Mouse (Mus musculus) heart, postnatal 14 days (tissue): Measurements from ENCODE around the gene Surf6. TPM values are rescaled to one million over a fixed set of nuclear protein-coding genes. Genes with fewer than 3 reads are reported as not detected.

Source experiments
- DNase-seq, 2 experiments: peaks; one replicate each; pipeline ENCODE4 v3.0.0; 2021 to 2022
- intact Hi-C: fragments of 180-260 bp; cut with DNase I; formaldehyde crosslinking; loops from one replicate; pipeline ENCODE4 v1.15.1; 2025
- total RNA-seq, 2 experiments: library from RNA; stranded (reverse); gene quantifications; 2 replicates each; pipeline ENCODE4 v1.2.3; 2021

The Surf6 gene
- total RNA-seq, 2 experiments from 2014 or later: 11.3 to 12.3 TPM

DNA sequence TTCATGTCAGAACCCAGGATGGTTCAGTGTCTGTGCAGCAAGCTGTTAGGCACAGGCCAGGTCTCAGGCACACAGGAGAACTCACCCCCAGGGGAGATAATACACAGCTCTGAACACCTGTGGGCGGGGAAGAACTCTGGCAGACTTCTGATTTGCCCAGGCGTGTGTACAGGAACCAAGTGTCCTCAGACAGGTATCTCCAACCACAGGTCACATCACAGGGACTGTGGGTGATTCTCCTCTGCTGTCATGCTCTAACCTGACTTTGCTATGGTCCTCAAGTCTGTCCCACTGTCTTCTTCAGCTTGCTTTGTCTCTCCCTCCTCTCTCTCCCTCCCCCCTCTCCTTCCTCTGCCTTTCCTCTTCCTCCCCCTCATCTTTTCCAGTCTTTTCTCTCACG is 37.8 kb downstream of the Surf6 start, which contains the start of gene Abo:
Abo (minus strand) TSS at position 101 of the 400 bp plus-strand sequence.
- DNase-seq: no peak
- intact Hi-C loops: no loop called here

DNA sequence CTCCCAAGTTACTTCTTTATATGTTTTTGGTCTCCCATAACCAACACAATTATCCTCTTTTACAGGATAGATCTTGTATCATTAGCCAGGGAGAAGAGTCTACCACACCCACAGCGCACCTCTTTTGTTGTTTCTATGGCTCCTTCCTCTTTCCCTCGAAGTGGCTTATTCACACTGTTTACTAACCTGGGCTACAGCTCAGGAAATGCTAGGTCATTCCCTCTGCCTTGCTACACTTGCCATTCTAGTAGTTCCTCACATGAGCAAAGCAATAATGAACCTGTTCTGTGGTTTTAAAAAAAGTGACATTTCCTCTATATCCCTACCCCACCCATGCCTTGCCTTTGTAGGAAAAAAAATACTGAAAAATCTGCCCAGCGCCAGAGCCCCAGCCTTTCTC is 39.8 kb downstream of the Surf6 start:
- no peak for DNase-seq
- intact Hi-C loops: no loop called here

DNA sequence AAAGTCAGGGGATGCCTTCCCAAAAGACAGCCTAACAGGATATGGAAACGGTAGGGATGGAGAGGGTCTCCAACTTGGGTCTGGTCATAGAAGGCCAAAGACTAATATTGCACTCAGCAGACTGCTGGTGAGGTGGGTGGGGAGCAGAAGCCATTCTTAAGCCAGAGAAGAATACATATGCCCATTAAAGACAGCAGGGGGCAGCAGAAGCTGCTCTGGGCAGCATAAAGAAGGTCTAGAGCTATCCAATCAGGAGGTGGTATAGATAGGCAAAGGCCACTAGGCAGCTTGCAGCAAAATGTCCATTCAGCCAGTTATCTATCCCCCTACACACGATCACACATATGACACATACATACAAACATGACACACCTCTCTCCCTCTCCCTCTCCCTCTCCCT is 55.0 kb downstream of the Surf6 start:
- DNase-seq: peak; percentile 11 to 37
- intact Hi-C loops: loop anchor here (2.0 kb wide), 2 partner anchors 191 to 391 kb away; no protein-coding TSS in a partner anchor

Other genes with a start within 250 kb of the Surf6 start
- gene Lcn4, start 231.6 kb downstream of the Surf6 start, total RNA-seq: not detected
- gene Abo, start 37.9 kb downstream of the Surf6 start, total RNA-seq: not detected
- gene Med22, start 7.8 kb upstream of the Surf6 start, total RNA-seq: 10 to 100 TPM; 24.4 to 26.5 TPM
- gene Rpl7a, start 7.9 kb upstream of the Surf6 start, total RNA-seq: 100 to 1,000 TPM; 272 to 313 TPM
- 10 to 100 TPM; 14.3 to 15.0 TPM for gene Surf2, start 13.5 kb upstream of the Surf6 start, total RNA-seq
- 10 to 100 TPM; 44.3 to 45.3 TPM for gene Surf1, start 13.7 kb upstream of the Surf6 start, total RNA-seq
- gene Surf4, start 31.0 kb upstream of the Surf6 start, total RNA-seq: 10 to 100 TPM; 84.7 to 88.7 TPM
- under 1 TPM in 1 of 2 experiments, not detected in 1; 0.29 TPM for gene Stkld1, start 31.2 kb upstream of the Surf6 start, total RNA-seq
- gene Rexo4, start 61.5 kb upstream of the Surf6 start, total RNA-seq: 10 to 100 TPM; 13.6 to 16.4 TPM
- not detected for gene Adamts13, start 70.5 kb upstream of the Surf6 start, total RNA-seq
- gene Cacfd1, start 107.0 kb upstream of the Surf6 start, total RNA-seq: 10 to 100 TPM; 32.4 to 37.2 TPM
- under 1 TPM; 0.41 TPM for gene Slc2a6, start 125.1 kb upstream of the Surf6 start, total RNA-seq
- not detected for gene Mymk, start 169.3 kb upstream of the Surf6 start, total RNA-seq
- gene Adamtsl2, start 176.5 kb upstream of the Surf6 start, total RNA-seq: 10 to 100 TPM; 27.9 to 36.3 TPM
- under 1 TPM; 0.38 to 0.51 TPM for gene Fam163b, start 239.6 kb upstream of the Surf6 start, total RNA-seq